Mouse (Mus musculus): ENCODE measurements around the gene Cenps. TPM values are rescaled to one million over a fixed set of nuclear protein-coding genes. Genes with fewer than 3 reads are reported as not detected.

Gene Cenps
- total and polyA plus RNA-seq, 3 experiments, result 19.5 to 74.6 (median 43.7) TPM

GRCm38 (mm10) chr4:149179573-149179972, 42.1 kb upstream of the Cenps start:
- no peak for TF ChIP-seq MXI1 (IDR thresholded peaks at IDR 0.05; ENCODE audit: low read depth, low read length)
- no peak for TF ChIP-seq MAX (IDR thresholded peaks at IDR 0.05; ENCODE audit: low read length)
- no peak for TF ChIP-seq CHD2 (IDR thresholded peaks at IDR 0.05; ENCODE audit: low read length)
- TF ChIP-seq UBTF (IDR thresholded peaks at IDR 0.05; ENCODE audit: low read depth, low read length), result no peak
- TF ChIP-seq USF1 (IDR thresholded peaks at IDR 0.05; ENCODE audit: low read depth, low read length), result no peak
- TF ChIP-seq CTCF (conservative IDR thresholded peaks at IDR 0.05 in 1 of 2, IDR thresholded peaks at IDR 0.05 in 1 of 2; ENCODE audit: low read depth in 2 of 2, low read length in 2 of 2), result no peak
- no peak for TF ChIP-seq NRF1 (IDR thresholded peaks at IDR 0.05; ENCODE audit: low read depth, low read length)
- no peak for TF ChIP-seq ZMIZ1 (IDR thresholded peaks at IDR 0.05; ENCODE audit: low read depth, low read length)
- TF ChIP-seq SMC3 (IDR thresholded peaks at IDR 0.05; ENCODE audit: low read depth, low read length), result no peak
- no peak for TF ChIP-seq MAZ (IDR thresholded peaks at IDR 0.05; ENCODE audit: low read depth, low read length)
- TF ChIP-seq MEF2A (IDR thresholded peaks at IDR 0.05; ENCODE audit: borderline replicate concordance, low read depth, low read length), result no peak
- TF ChIP-seq POLR2AphosphoS2 (IDR thresholded peaks at IDR 0.05; ENCODE audit: low read depth, low read length), result no peak
- no peak for TF ChIP-seq GABPA (IDR thresholded peaks at IDR 0.05; ENCODE audit: insufficient replicate concordance, low read depth, low read length)
- dilution Hi-C loops (cut with MboI; ENCODE audit: extremely low pct_ligation_motif_present, extremely low pct_unique_long_range_greater_than_20kb, low sequenced_read_pairs), result no loop called here
- no peak for DNase-seq (ENCODE audit: extremely low read depth)

DNA sequence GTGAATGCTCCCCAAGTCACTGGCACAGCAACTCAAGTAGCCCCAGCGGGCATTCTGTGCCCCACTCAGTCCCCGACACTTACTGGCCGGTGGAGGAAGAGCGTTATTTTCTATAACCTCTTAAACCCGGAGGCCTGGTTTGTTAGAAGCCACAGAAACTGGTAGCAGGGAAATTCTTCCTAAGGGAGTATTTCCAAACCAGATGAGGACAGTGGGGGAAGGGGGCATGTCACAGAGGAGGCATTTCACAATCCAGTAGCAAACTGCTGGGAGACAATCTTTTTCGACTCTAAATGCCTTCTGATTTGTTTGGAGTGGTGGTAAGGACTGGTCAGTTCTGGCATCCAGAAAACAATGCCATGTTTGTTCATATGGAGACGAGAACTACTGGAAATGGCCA, 41.7 kb upstream of the Cenps start:
- dilution Hi-C loops (cut with MboI; ENCODE audit: extremely low pct_ligation_motif_present, extremely low pct_unique_long_range_greater_than_20kb, low sequenced_read_pairs), result no loop called here
- in situ Hi-C loops (cut with MboI; ENCODE audit: low pct_ligation_motif_present, low pct_unique_long_range_greater_than_20kb, low sequenced_read_pairs), result no loop called here

More at GRCm38 (mm10) chr4:149179573-149179972, 42.1 kb upstream of the Cenps start:
- H3K27me3 ChIP-seq (replicated peaks), result no peaks in the 10 kb centered on the region
- H3K4me1 ChIP-seq (ENCODE audit: control insufficient read depth in 1 of 2, insufficient read depth in 2 of 2), result 0 out of 4 replicates have a peak, but pooled peaks cover 0 to 3% of the 10 kb centered on the region in 2 experiments
- H3K27ac ChIP-seq (ENCODE audit: insufficient read depth, low read depth), result no peak overlapping the region
- no peak overlapping the region for H3K4me3 ChIP-seq (replicated peaks in 1 of 3; ENCODE audit: low read depth in 2 of 3, low read length in 2 of 3, poor library complexity in 1 of 3)
- no peaks in the 10 kb centered on the region for H3K79me2 ChIP-seq (replicated peaks; ENCODE audit: control insufficient read depth, extremely low read depth, insufficient read depth, poor library complexity, severe bottlenecking)
- H3K9me3 ChIP-seq (replicated peaks; ENCODE audit: low read length), result no peaks in the 10 kb centered on the region
- H3K4me2 ChIP-seq (ENCODE audit: insufficient read depth, low read depth, poor library complexity, severe bottlenecking), result no peak overlapping the region
- in situ Hi-C loops (cut with MboI; ENCODE audit: low pct_ligation_motif_present, low pct_unique_long_range_greater_than_20kb, low sequenced_read_pairs), result no loop called here
- no peak overlapping the region for H3K9ac ChIP-seq (ENCODE audit: insufficient read depth, low read depth)
- peaks cover 51% of the 10 kb centered on the region in 2 experiments for H3K36me3 ChIP-seq (replicated peaks in 1 of 2; ENCODE audit: control insufficient read depth in 1 of 2, insufficient read depth in 1 of 2, low read length in 1 of 2)

More for the DNA sequence above, 41.7 kb upstream of the Cenps start:
- Histone ChIP-seq H3K4me3 (replicated peaks in 1 of 3; ENCODE audit: low read depth in 2 of 3, low read length in 2 of 3, poor library complexity in 1 of 3) (no peak overlapping the region), H3K79me2 (replicated peaks; ENCODE audit: control insufficient read depth, extremely low read depth, insufficient read depth, poor library complexity, severe bottlenecking) (no peaks in the 10 kb centered on the region), H3K9me3 (replicated peaks; ENCODE audit: low read length) (no peaks in the 10 kb centered on the region), H3K27ac (ENCODE audit: insufficient read depth, low read depth) (no peak overlapping the region), H3K27me3 (replicated peaks) (no peaks in the 10 kb centered on the region), H3K9ac (ENCODE audit: insufficient read depth, low read depth) (no peak overlapping the region), H3K4me1 (ENCODE audit: control insufficient read depth in 1 of 2, insufficient read depth in 2 of 2) (0 out of 4 replicates have a peak, but pooled peaks cover 0 to 3% of the 10 kb centered on the region in 2 experiments), H3K36me3 (replicated peaks in 1 of 2; ENCODE audit: control insufficient read depth in 1 of 2, insufficient read depth in 1 of 2, low read length in 1 of 2) (peaks cover 48 to 49% of the 10 kb centered on the region in 2 experiments), H3K4me2 (ENCODE audit: insufficient read depth, low read depth, poor library complexity, severe bottlenecking) (no peak overlapping the region)
- TF ChIP-seq RAD21 (IDR thresholded peaks at IDR 0.05; ENCODE audit: low read depth, low read length), result no peak
- TF ChIP-seq MXI1 (IDR thresholded peaks at IDR 0.05; ENCODE audit: low read depth, low read length), result no peak
- no peak for TF ChIP-seq ZKSCAN1 (IDR thresholded peaks at IDR 0.05; ENCODE audit: borderline replicate concordance, low read depth, low read length)
- TF ChIP-seq ZMIZ1 (IDR thresholded peaks at IDR 0.05; ENCODE audit: low read depth, low read length), result no peak
- no peak for TF ChIP-seq PAX5 (IDR thresholded peaks at IDR 0.05; ENCODE audit: low read length)
- no peak for TF ChIP-seq MYC (IDR thresholded peaks at IDR 0.05; ENCODE audit: low read depth, low read length)
- TF ChIP-seq USF2 (conservative IDR thresholded peaks at IDR 0.05; ENCODE audit: low read depth, low read length), result no peak
- TF ChIP-seq HCFC1 (IDR thresholded peaks at IDR 0.05; ENCODE audit: low read depth, low read length), result no peak
- TF ChIP-seq E2F4 (IDR thresholded peaks at IDR 0.05; ENCODE audit: insufficient replicate concordance, low read depth, low read length), result no peak
- TF ChIP-seq MAX (IDR thresholded peaks at IDR 0.05; ENCODE audit: low read length), result no peak
- TF ChIP-seq CTCF (conservative IDR thresholded peaks at IDR 0.05 in 1 of 2, IDR thresholded peaks at IDR 0.05 in 1 of 2; ENCODE audit: low read depth in 2 of 2, low read length in 2 of 2), result no peak
- TF ChIP-seq POLR2AphosphoS2 (IDR thresholded peaks at IDR 0.05; ENCODE audit: low read depth, low read length), result no peak
- TF ChIP-seq ETS1 (conservative IDR thresholded peaks at IDR 0.05; ENCODE audit: low read depth, low read length), result no peak
- TF ChIP-seq SMC3 (IDR thresholded peaks at IDR 0.05; ENCODE audit: low read depth, low read length), result no peak
- TF ChIP-seq GABPA (IDR thresholded peaks at IDR 0.05; ENCODE audit: insufficient replicate concordance, low read depth, low read length), result no peak
- TF ChIP-seq KAT2A (IDR thresholded peaks at IDR 0.05; ENCODE audit: insufficient replicate concordance, low read length), result no peak
- TF ChIP-seq ELF1 (IDR thresholded peaks at IDR 0.05; ENCODE audit: low read depth, low read length), result no peak
- no peak for TF ChIP-seq JUN (IDR thresholded peaks at IDR 0.05; ENCODE audit: insufficient read depth, low read depth, low read length)
- TF ChIP-seq IRF4 (IDR thresholded peaks at IDR 0.05; ENCODE audit: low read depth, low read length), result no peak
- TF ChIP-seq ZNF384 (IDR thresholded peaks at IDR 0.05; ENCODE audit: low read depth, low read length), result no peak
- no peak for DNase-seq (ENCODE audit: extremely low read depth)

All from CH12.LX (cell line).